Mouse (Mus musculus) gastrocnemius, postnatal 14 days (tissue): ENCODE results near the gene Dennd4b. TPM values are rescaled to one million over a fixed set of nuclear protein-coding genes. Genes with fewer than 3 reads are reported as not detected.
"Not testable (repeated sequence)": the region's sequence is repeated elsewhere in the genome, so short reads cannot be mapped to it uniquely, and the experiment has no call there.

Experiments used
- DNase-seq: peaks from one replicate; pipeline ENCODE4 v3.0.0; 2021; ENCODE audit warnings: mixed read lengths
- intact Hi-C: fragments of 180-260 bp; cut with DNase I; formaldehyde crosslinking; loops from one replicate; pipeline ENCODE4 v1.15.1; 2025; ENCODE audit warnings: low total_unique reads
- total RNA-seq, 2 experiments: library from RNA; stranded (reverse); gene quantifications; 2 replicates each; pipeline ENCODE4 v1.2.3; 2021

The Dennd4b gene
- total RNA-seq, 2 experiments from 2014 or later, result 44.8 to 45.3 TPM

GRCm38 (mm10) chr3:90272170-90272569 lies 7.2 kb downstream of the Dennd4b start:
- intact Hi-C loops, result loop anchor here (10.0 kb wide), 1 partner anchor 193 kb away; the partner anchor contains the start of gene Npr1
- no peak for DNase-seq

DNA sequence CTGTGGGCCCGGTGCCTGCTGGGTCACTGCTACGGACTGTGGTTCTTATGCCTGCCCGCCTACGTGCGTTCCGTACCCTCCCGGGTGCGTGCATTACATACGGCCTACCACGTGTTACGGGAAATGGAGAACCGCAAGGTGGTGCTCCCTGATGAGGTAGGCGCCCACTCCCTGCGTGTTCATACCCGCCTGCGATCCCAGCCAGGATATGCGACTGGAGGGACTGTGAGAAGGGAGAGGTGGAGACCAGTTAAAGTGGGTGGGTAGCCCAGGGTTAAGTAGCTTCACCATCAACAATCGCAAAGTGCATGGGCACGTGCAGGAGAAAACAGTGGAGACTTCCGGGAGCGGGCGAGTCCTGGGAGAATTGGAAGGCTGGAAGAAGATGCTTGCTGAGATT lies 8.9 kb downstream of the Dennd4b start:
- intact Hi-C loops, result loop anchor here (10.0 kb wide), 1 partner anchor 191 kb away; the partner anchor contains the start of gene Npr1
- no peak for DNase-seq

- no peak for DNase-seq
- intact Hi-C loops, result loop anchor here (10.0 kb wide), 1 partner anchor 190 kb away; the partner anchor contains the start of gene Npr1
These were observed 10.3 kb downstream of the Dennd4b start for GRCm38 (mm10) chr3:90275286-90275685.

- intact Hi-C loops, result loop anchor here (10.0 kb wide), 1 partner anchor 188 kb away; the partner anchor contains the start of gene Npr1
- DNase-seq, result no peak
These were observed 11.9 kb downstream of the Dennd4b start for GRCm38 (mm10) chr3:90276858-90277257.

DNA sequence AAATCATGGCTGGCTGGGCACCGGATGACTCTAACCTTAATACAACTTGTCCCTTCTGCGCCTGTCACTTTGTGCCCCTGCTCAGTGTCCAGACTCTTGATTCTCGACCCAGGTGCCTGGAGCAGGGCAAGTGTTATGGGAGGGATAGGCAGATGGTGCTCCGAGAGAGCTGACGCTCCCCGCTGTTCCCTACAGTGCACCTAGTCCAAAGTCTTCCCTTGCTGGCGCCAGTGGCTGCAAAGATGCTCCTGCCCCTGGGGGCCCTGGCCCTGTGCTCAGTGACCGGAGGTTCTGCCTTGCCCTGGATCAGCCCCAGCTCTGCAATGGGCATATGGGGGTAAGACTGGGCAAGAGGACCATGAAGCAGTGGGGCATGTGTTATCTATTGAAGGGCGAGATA lies 12.8 kb downstream of the Dennd4b start:
- intact Hi-C loops, result loop anchor here (10.0 kb wide), 1 partner anchor 187 kb away; the partner anchor contains the start of gene Npr1
- no peak for DNase-seq

GRCm38 (mm10) chr3:90278211-90278610 lies 13.2 kb downstream of the Dennd4b start:
- intact Hi-C loops, result loop anchor here (10.0 kb wide), 1 partner anchor 187 kb away; the partner anchor contains the start of gene Npr1
- no peak for DNase-seq

DNA sequence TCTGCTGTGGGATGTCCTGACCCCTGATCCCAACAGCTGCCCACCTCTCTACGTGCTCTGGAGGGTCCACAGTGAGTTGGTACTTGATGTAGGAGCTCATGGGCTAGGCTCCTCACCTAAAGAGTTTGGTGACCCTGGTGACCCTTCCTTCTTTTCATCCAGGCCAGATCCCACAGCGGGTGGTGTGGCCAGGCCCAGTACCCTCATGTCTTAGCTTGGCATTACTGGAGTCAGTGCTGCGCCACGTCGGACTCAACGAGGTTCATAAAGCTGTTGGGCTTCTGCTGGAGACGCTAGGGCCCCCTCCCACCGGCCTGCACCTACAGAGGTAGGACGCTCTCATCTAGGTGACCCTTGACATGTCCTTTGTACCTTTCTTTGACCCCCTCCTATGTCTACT lies 14.2 kb downstream of the Dennd4b start:
- intact Hi-C loops, result loop anchor here (10.0 kb wide), 1 partner anchor 186 kb away; the partner anchor contains the start of gene Npr1
- DNase-seq, result no peak

- intact Hi-C loops, result loop anchor here (10.0 kb wide), 1 partner anchor 185 kb away; the partner anchor contains the start of gene Npr1
- DNase-seq, result no peak
These were observed 14.8 kb downstream of the Dennd4b start for GRCm38 (mm10) chr3:90279743-90280142.

- no peak for DNase-seq
- intact Hi-C loops, result no loop called here
These were observed 15.7 kb downstream of the Dennd4b start for GRCm38 (mm10) chr3:90280708-90281107.

DNA sequence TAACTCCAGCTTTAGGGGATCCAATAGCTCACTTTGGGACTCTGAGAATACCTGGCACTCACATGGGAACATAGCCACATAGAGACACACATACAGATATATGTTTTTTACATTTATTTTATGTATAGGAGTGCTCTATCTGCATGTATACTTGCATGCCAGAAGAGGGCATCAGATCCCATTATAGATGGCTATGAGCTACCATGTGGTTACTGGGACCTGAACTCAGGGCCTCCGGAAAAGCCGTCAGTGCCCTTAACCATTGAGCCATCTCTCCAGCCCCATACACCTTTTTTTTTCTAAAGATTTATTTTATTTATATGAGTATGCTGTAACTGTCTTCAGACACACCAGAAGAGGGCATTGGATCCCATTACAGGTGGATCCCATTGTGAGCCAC lies 19.2 kb downstream of the Dennd4b start:
- intact Hi-C loops, result no loop called here
- no peak for DNase-seq

GRCm38 (mm10) chr3:90289403-90289802 lies 24.4 kb downstream of the Dennd4b start:
- not testable (repeated sequence) for DNase-seq

GRCm38 (mm10) chr3:90290602-90291001 lies 25.6 kb downstream of the Dennd4b start:
- intact Hi-C loops, result loop anchor here (5.0 kb wide), 1 partner anchor 82 kb away; no protein-coding TSS in a partner anchor
- no peak for DNase-seq

More at GRCm38 (mm10) chr3:90289403-90289802, 24.4 kb downstream of the Dennd4b start:
- intact Hi-C loops, result not testable (repeated sequence)

DNA sequence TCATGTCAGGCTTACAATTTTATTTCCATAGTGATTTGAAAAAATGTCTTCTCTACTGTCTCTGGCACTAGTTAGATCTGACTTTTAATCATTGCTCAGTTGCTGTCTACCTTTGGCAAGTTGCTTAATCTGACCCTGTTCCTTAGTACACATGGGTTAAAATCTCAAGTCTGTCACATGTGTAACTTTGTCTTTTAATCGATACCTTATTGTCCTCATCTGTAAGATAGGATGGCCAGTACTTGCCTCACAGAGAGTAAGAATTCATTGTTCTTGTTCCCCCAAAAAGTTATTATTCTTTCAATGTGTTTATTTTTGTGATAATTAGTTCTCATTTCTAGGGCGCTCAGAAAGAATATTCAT lies 27.0 kb downstream of the Dennd4b start:
- no peak for DNase-seq
- intact Hi-C loops, result loop anchor here (5.0 kb wide), 1 partner anchor 80 kb away; no protein-coding TSS in a partner anchor

GRCm38 (mm10) chr3:90292345-90293275 lies 27.6 kb downstream of the Dennd4b start, which contains the start of gene Gatad2b:
TSS of gene Gatad2b (plus strand) at chr3:90293178.
- intact Hi-C loops, result loop anchor here (5.0 kb wide), 1 partner anchor 80 kb away; no protein-coding TSS in a partner anchor
- peak; percentile 99 for DNase-seq

DNA sequence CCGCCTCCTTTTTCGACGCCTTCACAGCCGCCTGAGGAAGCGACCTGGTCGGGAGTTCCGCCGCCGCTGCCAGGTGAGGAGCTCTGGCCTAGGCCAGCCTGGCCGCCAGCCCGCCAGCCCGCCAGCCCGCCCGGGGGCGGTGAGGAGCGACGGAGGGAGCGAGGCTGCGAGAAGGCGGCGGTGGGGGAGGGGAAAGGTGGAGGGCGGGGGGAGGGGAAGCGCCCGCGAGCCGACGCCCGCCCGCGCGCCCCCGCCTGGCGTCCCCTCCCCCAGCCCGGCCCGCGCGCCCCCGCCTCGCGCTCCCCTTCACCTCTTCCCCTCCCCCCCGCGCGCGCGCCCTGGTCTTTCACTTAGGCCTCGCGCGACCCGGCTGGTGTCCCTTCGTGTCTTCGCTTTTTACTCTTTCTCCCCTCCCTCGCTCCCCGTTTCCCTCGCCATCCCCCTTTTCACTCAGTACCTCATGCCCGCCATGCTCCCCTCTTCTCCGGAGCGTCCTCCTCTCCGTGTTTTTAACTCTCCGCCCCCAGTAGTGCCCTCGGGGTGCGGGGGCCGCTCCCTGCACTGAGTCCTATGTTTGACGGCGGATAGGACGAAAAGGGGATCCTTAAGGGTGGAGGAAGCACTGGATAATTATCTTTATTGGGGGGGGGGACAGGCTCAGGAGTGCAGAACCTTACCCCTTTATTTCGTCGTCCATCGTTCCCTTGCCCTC lies 28.5 kb downstream of the Dennd4b start:
- intact Hi-C loops, result loop anchor here (5.0 kb wide), 1 partner anchor 79 kb away; no protein-coding TSS in a partner anchor

GRCm38 (mm10) chr3:90294064-90294440 lies 29.1 kb downstream of the Dennd4b start:
- DNase-seq, result no peak
- intact Hi-C loops, result loop anchor here (5.0 kb wide), 1 partner anchor 78 kb away; no protein-coding TSS in a partner anchor

More for the DNA sequence above, 28.5 kb downstream of the Dennd4b start:
- DNase-seq, result peak; percentile 75

DNA sequence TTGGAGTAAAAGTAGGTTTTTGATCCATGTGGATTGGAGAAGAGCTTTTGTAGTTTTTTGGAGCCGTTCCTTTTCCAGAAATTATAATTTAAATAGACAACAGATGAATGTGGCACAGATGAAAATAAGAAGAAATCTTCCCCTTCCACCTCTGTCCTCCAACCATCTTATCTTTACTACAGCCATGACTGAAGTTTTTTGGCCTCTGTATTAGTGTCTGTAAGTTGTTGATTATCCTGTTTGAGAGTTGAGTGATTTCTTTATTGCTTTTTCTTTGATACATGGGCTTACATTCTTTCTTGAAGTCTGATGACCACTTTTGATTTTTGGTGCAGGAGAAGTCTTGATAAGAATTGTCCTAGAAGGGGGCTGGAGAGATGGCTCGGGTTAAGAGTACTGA lies 29.7 kb downstream of the Dennd4b start:
- no peak for DNase-seq
- intact Hi-C loops, result loop anchor here (5.0 kb wide), 1 partner anchor 78 kb away; no protein-coding TSS in a partner anchor

- DNase-seq, result no peak
- intact Hi-C loops, result no loop called here
These were observed 40.8 kb downstream of the Dennd4b start for GRCm38 (mm10) chr3:90305801-90306200.

GRCm38 (mm10) chr3:90309589-90309988 lies 44.6 kb downstream of the Dennd4b start:
- DNase-seq, result no peak
- intact Hi-C loops, result no loop called here
